Mouse (Mus musculus) liver, embryonic 11.5 days (tissue): ENCODE results near the gene Chkb. TPM values are rescaled to one million over a fixed set of nuclear protein-coding genes. Genes with fewer than 3 reads are reported as not detected.

Experiments used
- ATAC-seq: fragments of 200-750 bp; cut with Nextera tagmentation; replicated peaks from 2 replicates; pipeline ENCODE4 v1.8.0; 2017; ENCODE audit warnings: moderate number of reproducible peaks, mild to moderate bottlenecking, moderate TSS enrichment, moderate library complexity; ENCODE audit not compliant: low FRiP score
- DNase-seq: peaks from one replicate; pipeline ENCODE4 v3.0.0-alpha.2; 2017; ENCODE audit warnings: low spot score
- H3K27ac ChIP-seq: fragments of 300-500 bp; sonication (generic); 2 replicates; pipeline ENCODE4 v1.5.1; 2014; ENCODE audit warnings: mild to moderate bottlenecking, low read depth, low read length, control low read depth
- H3K27me3 ChIP-seq: fragments of 300-500 bp; sonication (generic); replicated peaks from 2 replicates; pipeline ENCODE4 v1.6.1; 2014; ENCODE audit warnings: low read length, mixed read lengths; ENCODE audit not compliant: control insufficient read depth, insufficient read depth
- H3K36me3 ChIP-seq: fragments of 300-500 bp; sonication (generic); 2 replicates; pipeline ENCODE4 v1.6.1; 2014; ENCODE audit warnings: mild to moderate bottlenecking, low read length, moderate library complexity, mixed read lengths; ENCODE audit not compliant: control insufficient read depth, insufficient read depth
- H3K4me1 ChIP-seq: fragments of 300-500 bp; sonication (generic); replicated peaks from 2 replicates; pipeline ENCODE4 v1.6.1; 2014; ENCODE audit warnings: low read length, mixed read lengths; ENCODE audit not compliant: control insufficient read depth, insufficient read depth
- H3K4me2 ChIP-seq: fragments of 300-500 bp; sonication (generic); 2 replicates; pipeline ENCODE4 v1.6.1; 2014; ENCODE audit warnings: mild to moderate bottlenecking, control low read depth, moderate library complexity
- H3K4me3 ChIP-seq: fragments of 300-500 bp; sonication (generic); 2 replicates; pipeline ENCODE4 v1.5.1; 2014; ENCODE audit warnings: low read depth, low read length, control low read depth
- H3K9ac ChIP-seq: fragments of 300-500 bp; sonication (generic); 2 replicates; pipeline ENCODE4 v1.6.1; 2014; ENCODE audit warnings: low read depth, low read length, control low read depth
- H3K9me3 ChIP-seq: fragments of 300-500 bp; sonication (generic); 2 replicates; pipeline ENCODE4 v1.6.1; 2016; ENCODE audit warnings: low read length, inconsistent platforms, mixed read lengths; ENCODE audit not compliant: control insufficient read depth
- WGBS: fragments of 180-500 bp; shearing (Covaris S2); extraction: QIAGEN DNeasy Blood & Tissue Kit; methylation state at CpG from one replicate; pipeline ENCODE4 v1.1.7; 2014; 5-methylcytosine and 5-hydroxymethylcytosine counted together
- polyA plus RNA-seq: library from polyadenylated mRNA; unstranded; fragments of >200 nt; fragmentation: Nextera tagmentation; extraction: Ambion mirVana; gene quantifications from 2 replicates; pipeline ENCODE4 v1.2.1, GENCODE M21; 2014

The Chkb gene
- polyA plus RNA-seq, 1 experiment from 2014 or later = 47.5 TPM

- no peak overlapping the region for H3K27ac ChIP-seq
- WGBS = 75% methylated on average over 2 of the region's 2 CpGs
- no peaks in the 10 kb centered on the region for H3K4me1 ChIP-seq
- no peak overlapping the region for H3K4me2 ChIP-seq
- DNase-seq = no peak
- no peak overlapping the region for H3K9ac ChIP-seq
- H3K9me3 ChIP-seq = no peaks in the 10 kb centered on the region
- no peaks in the 10 kb centered on the region for H3K36me3 ChIP-seq
- ATAC-seq = no peak
- no peak overlapping the region for H3K4me3 ChIP-seq
- no peaks in the 10 kb centered on the region for H3K27me3 ChIP-seq
Observed at GRCm38 (mm10) chr15:89398146-89398545, 31.6 kb downstream of the Chkb start.

DNA sequence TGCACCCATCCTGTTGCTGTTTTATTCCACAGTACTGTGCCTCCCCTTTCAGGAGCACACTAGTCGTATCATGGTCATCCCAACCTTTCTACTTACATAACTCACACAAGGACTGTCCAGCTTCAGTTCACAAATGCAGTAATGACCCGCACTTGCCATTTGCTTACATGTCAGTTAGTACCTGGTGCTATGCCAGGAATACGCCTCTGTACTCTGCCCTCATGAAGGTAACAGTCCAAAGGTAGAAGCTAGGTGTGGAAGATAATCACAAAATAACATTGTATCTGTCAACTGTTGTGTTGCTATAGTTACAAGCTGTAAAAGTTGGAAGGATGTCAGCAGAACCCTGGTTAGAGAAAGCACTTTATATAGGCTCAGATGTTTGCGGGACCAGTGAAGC, 32.8 kb downstream of the Chkb start:
- H3K4me1 ChIP-seq = no peaks in the 10 kb centered on the region
- no peaks in the 10 kb centered on the region for H3K36me3 ChIP-seq
- H3K9me3 ChIP-seq = no peaks in the 10 kb centered on the region
- ATAC-seq = no peak
- H3K9ac ChIP-seq = no peak overlapping the region
- no peak overlapping the region for H3K4me2 ChIP-seq
- DNase-seq = no peak
- no peaks in the 10 kb centered on the region for H3K27me3 ChIP-seq
- H3K27ac ChIP-seq = no peak overlapping the region
- no peak overlapping the region for H3K4me3 ChIP-seq
- WGBS = 83% methylated on average over 4 of the region's 4 CpGs

DNA sequence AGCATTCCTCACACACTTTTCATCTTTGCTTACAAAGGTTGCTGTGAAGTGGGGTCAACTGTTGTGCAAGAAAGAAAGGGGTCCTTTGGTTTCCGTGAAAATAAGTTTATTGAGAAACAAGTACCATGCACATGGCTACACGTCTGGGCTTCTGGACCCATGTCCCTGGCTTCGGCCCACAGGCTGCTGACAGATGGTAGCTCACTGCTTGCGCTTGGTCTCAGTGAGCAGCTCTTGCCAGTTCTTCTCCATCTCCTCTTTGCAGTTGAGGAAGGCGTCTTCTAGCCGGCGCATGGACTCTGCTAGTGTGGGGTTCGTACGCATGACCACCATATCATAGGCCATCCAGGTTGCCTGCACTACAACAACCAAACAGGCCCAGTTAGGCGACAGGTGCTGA, 39.6 kb downstream of the Chkb start:
- H3K9me3 ChIP-seq = no peaks in the 10 kb centered on the region
- DNase-seq (no peak), ATAC-seq (no peak)
- no peak overlapping the region for H3K27ac ChIP-seq
- 93% methylated on average over 10 of the region's 10 CpGs for WGBS
- H3K4me2 ChIP-seq = no peak overlapping the region
- no peaks in the 10 kb centered on the region; the same call in 1 of the 2 replicates for H3K27me3 ChIP-seq
- no peaks in the 10 kb centered on the region for H3K4me1 ChIP-seq
- H3K36me3 ChIP-seq = no peaks in the 10 kb centered on the region
- H3K4me3 ChIP-seq = no peak overlapping the region
- no peak overlapping the region for H3K9ac ChIP-seq

DNA sequence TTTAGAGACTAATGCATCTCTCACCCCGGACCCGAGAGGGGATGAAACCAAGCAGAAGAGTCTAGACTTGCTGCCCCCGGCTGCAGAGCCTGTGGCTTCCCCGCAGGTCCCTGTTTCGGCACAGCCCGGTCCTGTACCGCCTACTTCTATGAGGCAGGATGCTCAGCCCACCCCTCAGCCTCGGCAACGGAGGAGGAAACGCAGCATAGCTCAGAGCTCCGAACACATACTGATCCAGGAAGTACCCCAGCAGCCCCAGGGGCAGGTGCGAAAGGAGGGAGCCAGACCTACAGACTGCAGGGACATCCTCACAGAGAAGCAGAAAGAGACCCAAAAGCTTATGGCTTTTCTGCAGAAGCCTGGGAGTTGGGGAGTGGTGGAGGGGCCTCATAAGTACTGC, 42.6 kb downstream of the Chkb start:
- Histone ChIP-seq H3K4me1 (no peaks in the 10 kb centered on the region), H3K4me3 (no peak overlapping the region), H3K9me3 (no peaks in the 10 kb centered on the region), H3K9ac (no peak overlapping the region), H3K27me3 (peaks cover 3% of the 10 kb centered on the region), H3K27ac (no peak overlapping the region), H3K4me2 (no peak overlapping the region), H3K36me3 (no peaks in the 10 kb centered on the region)
- WGBS = 35% methylated on average over 12 of the region's 12 CpGs
- ATAC-seq = no peak
- no peak for DNase-seq

GRCm38 (mm10) chr15:89384617-89385016, 45.1 kb downstream of the Chkb start, which contains the start of gene Klhdc7b:
Gene Klhdc7b, plus strand, starts transcription at chr15:89384917.
- Histone ChIP-seq H3K4me1 (peaks cover 1% of the 10 kb centered on the region), H3K4me3 (no peak within 1 kb of the TSS), H3K27ac (no peak within 1 kb of the TSS), H3K36me3 (no peaks in the 10 kb centered on the region), H3K4me2 (no peak within 1 kb of the TSS), H3K27me3 (peaks cover 7% of the 10 kb centered on the region), H3K9me3 (no peaks in the 10 kb centered on the region), H3K9ac (no peak within 1 kb of the TSS)
- WGBS = 85% methylated on average over 7 of the region's 7 CpGs
- ATAC-seq (no peak), DNase-seq (no peak)

- DNase-seq (no peak), ATAC-seq (peak; percentile 48)
- Histone ChIP-seq H3K27ac (no peak overlapping the region), H3K36me3 (no peaks in the 10 kb centered on the region), H3K9ac (no peak overlapping the region), H3K27me3 (peaks cover 43% of the 10 kb centered on the region), H3K9me3 (no peaks in the 10 kb centered on the region), H3K4me2 (peak overlapping the region; percentile 77), H3K4me3 (peak overlapping the region; percentile 51), H3K4me1 (peaks cover 22% of the 10 kb centered on the region)
- 5% methylated on average over 10 of the region's 10 CpGs for WGBS
Observed at GRCm38 (mm10) chr15:89379429-89379828, 50.3 kb downstream of the Chkb start.

- H3K36me3 ChIP-seq = no peaks in the 10 kb centered on the region
- peaks cover 26% of the 10 kb centered on the region for H3K4me1 ChIP-seq
- H3K9me3 ChIP-seq = no peaks in the 10 kb centered on the region
- peak within 1 kb of the TSS; percentile 77 for H3K4me2 ChIP-seq
- H3K27me3 ChIP-seq = peaks cover 43% of the 10 kb centered on the region
- H3K4me3 ChIP-seq = peak within 1 kb of the TSS; percentile 51
- no peak within 1 kb of the TSS for H3K27ac ChIP-seq
- ATAC-seq (peak; percentile 13), DNase-seq (peak; percentile 56)
- WGBS = 1% methylated on average over 33 of the region's 33 CpGs
- peak within 1 kb of the TSS; percentile 54; the same call in 1 of the 2 replicates for H3K9ac ChIP-seq
Observed at GRCm38 (mm10) chr15:89378831-89379401, 50.8 kb downstream of the Chkb start, which contains the start of gene Odf3b. Gene Odf3b, minus strand, starts transcription at chr15:89379282.

DNA sequence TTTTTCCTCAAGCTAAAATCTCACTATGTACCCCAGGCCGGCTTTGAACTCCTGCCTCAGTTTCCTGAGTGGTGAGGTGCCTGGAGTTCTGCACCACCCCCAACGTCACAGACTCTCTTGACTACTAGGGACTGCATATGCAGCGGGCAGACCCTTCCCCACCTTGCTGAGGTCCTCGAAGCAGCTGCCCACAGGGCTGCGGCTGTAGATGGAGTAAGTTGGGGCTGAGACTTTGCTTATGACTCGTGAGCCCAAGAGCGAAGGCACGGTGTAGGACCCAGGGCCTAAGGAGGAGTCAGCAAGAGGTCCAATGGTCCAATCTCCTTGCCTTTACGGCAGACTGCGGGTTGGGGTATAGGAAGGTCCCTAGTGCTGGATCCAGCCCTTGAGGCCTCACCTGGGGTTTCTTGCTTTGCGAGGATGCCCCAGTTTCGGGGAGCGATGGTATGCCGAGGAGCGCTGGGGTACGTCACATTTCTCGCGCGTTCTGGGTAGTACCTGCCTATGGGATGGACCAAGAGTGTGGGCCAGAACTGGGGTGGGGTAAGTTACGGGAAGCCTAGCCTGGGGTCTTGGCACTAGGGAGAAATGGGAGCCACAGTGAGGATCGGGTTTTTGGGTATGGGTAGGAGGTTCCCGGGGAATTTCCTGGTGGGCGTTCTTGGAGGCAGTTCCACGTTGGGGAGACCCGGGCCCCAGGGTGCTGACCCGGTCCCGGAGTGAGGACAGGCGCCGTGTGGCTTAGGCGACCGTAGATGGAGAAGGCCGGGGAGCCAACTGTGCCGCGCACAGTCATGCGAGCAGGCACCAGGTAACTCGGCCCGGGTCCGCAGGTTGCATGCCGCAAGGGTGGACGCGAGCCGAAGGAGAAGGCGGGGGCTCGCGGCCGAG, 51.5 kb downstream of the Chkb start:
- peak overlapping the region; percentile 54; the same call in 1 of the 2 replicates for H3K9ac ChIP-seq
- H3K4me1 ChIP-seq = peaks cover 26% of the 10 kb centered on the region
- no peak for DNase-seq
- H3K36me3 ChIP-seq = no peaks in the 10 kb centered on the region
- H3K27ac ChIP-seq = no peak overlapping the region
- H3K4me3 ChIP-seq = peak overlapping the region; percentile 51
- WGBS = 17% methylated on average over 46 of the region's 46 CpGs
- peaks cover 40% of the 10 kb centered on the region for H3K27me3 ChIP-seq
- no peaks in the 10 kb centered on the region for H3K9me3 ChIP-seq
- peak overlapping the region; percentile 77 for H3K4me2 ChIP-seq
- ATAC-seq = no peak
